Mouse (Mus musculus) gastrocnemius, adult 18-20 months (tissue): Measurements from ENCODE around the gene Wbp2nl. TPM values are rescaled to one million over a fixed set of nuclear protein-coding genes. Genes with fewer than 3 reads are reported as not detected.
"Not testable (repeated sequence)": the region's sequence is repeated elsewhere in the genome, so short reads cannot be mapped to it uniquely, and the experiment has no call there.

Experiments
- DNase-seq: peaks from one replicate; pipeline ENCODE4 v3.0.0; 2021; ENCODE audit warnings: low spot score
- total RNA-seq, 2 experiments: library from RNA; stranded (reverse); gene quantifications; 2 replicates each; pipeline ENCODE4 v1.2.3; 2021

Wbp2nl gene
- total RNA-seq, 2 experiments from 2014 or later: not detected

DNA sequence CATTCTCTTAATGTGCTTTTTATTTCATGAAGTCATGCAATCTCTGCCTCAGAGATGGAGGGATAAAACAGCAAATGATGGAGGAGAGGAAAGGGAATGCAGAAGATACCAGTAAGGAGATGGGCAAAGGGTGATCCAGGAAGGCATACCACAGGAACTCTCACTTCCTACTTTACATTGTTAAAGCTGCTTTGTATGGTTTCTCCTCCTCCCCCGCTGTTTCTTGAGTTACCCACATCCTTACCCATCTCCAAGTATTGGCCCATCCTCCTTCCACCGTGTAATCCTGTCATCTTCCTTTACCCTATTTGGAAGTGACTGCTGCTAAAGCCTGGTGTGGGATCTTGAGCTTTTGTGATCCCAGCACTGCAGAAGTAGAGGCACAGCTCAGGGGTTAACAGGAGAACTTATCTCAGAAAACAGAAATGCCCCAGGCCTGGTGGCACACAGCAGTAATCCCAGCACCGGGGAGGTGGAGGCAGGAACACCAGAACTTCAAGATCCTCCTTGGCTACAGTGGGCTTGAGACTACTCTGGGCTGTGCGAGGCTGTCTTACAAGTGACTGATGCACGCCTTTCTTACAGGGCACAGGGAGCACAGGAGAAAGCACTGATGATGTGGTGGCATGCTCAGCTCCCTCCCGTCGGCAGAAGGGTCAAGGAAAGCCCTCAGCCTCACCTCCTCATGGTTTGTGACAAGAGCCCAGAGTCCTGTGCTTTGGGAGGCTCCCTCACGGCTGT lies 49.7 kb downstream of the Wbp2nl start:
- DNase-seq: no peak

DNA sequence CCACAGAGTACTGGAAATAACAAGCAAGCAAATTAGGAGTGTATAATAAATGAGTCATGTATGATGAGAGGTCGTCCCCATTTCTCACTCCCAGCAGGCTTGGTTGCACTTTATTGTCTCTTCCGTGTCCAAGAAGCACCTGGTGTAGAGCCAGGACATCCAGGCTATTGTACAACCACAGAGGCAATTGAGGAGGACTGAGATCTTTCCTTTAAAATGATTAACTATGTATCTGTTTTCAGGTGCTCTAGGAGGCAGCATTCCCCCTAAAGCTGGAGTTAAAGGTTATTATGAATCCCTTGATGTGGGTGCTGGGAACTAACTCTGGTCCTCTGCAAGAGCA lies 50.2 kb downstream of the Wbp2nl start:
- no peak for DNase-seq

DNA sequence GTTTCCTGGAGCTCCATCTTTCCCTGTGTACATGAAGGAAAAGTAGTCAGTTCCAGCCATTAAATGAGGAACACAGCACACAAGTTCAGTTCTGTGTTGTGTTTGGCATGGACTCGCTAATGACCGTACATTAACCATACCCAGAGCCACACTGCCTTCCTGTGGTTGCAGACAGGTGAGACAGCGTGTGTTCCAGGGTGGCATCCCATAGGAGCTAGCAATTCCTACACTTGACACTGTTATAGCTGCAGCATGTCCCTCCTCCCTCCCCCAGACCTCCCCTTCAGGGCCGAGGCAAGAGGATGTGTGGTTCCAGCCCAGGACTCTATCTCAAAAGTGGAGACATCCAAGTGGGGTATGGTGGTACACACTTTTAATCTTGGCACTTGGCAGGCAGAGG lies 51.6 kb downstream of the Wbp2nl start:
- DNase-seq: no peak

DNA sequence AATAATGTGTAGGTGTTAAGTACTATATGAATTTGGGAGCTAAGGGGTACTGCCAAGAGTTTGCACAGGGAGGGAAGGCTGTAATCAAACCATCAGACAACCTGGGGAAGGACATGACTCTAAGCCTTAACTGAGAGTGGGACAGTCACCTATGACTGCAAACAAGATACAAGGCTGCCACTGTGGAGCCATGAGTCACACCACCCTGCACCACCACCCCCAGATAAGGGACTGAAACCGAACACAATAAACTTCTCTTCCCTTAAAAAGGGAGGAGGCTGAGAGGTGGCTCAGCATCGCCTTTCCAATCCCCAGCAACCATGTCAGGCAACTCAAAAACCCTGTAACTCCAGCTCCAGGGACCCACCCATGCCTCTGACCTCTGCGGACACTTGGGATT lies 52.7 kb downstream of the Wbp2nl start:
- DNase-seq: no peak

DNA sequence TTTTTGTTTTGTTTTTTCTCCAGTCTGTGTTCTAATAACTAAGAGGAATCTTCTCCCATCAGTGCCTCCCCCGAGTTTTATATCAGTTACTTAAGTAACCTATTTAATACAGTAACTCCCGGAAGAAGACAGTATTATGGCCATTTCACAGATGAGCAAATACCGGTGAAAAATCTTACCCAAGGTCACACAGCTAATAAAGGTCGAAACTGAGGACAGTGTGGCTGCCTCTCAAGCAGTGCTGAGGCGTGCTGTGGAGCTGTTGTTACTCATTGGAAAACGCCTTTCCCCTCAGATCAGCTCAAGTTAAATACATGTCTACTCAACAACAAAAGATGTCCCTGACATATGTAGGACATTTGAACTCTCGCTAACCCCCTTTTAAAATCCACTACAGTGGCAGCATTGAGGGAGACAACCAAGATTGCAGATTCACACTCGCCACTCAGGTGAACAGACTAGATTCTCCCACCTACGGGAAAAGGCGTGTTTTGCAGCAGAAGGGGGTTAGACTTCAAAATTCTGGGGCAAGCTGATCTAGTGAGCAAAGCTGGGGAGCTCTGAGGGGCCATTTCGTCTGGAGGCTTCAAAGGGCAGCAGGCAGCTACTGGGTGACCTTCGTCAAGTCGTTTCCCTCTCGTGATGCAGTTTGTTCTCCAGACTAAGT lies 54.5 kb downstream of the Wbp2nl start:
- DNase-seq: no peak

DNA sequence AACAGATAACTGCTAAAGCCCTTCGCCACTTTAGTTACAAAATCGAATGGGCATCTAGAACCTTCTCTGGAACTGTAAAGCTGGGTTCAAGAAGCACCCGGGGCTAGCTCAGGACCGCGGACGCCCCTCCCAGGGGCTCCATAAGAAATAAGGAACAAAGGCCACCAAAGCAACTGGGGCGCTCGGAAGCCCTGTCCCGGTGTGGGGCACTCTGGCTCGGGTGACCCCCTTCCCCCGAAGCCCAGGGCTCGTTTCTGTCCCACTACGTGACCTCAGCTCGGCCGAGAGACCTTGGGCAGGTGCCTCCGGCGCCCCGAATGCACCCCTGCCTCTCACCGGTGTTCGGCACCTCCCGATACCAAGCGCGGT lies 55.0 kb downstream of the Wbp2nl start:
- no peak for DNase-seq

DNA sequence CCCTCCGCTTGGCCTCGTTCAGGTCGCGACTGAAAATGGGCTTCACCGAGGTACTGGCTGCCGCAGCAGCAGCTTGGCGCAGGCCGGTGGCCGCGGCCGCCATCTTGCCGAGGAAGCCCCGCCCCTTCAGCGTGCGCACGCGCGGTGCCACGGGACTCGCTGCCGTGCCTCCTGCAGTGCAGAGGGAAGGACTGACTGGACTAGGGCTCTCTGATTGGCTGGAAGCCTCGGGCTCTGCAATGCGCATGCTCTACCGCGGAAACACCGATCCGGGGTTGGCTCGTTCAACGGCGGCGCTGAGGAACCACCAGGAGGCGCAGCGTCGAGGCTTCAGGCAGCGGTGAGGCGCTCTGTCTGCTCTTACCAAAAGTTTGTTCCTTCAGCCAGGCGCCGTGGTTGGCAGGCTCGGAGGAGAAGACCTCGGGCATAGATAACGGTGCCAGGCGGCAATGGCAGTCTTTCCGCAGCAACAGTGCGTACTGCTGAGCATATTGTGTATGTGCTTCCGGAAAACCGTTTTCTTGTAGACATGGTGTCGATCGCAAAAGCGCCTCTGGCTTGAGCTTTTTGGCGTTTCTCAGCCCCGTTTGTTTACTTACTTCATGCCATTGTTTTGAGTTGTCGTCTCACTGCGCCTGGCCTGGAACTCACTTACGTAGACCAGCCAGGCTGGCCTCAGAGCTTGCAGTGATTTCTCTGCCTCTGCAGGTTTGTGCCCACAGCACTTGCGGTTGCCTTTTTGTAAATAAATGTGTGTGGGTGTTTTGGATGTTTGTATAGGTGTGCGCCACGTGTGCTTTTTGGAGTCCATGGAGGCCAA lies 55.6 kb downstream of the Wbp2nl start, which contains the start of gene Ndufa6:
Gene Ndufa6, minus strand, starts transcription at position 197 of the 820 bp plus-strand sequence.
- peak; percentile 98 for DNase-seq

DNA sequence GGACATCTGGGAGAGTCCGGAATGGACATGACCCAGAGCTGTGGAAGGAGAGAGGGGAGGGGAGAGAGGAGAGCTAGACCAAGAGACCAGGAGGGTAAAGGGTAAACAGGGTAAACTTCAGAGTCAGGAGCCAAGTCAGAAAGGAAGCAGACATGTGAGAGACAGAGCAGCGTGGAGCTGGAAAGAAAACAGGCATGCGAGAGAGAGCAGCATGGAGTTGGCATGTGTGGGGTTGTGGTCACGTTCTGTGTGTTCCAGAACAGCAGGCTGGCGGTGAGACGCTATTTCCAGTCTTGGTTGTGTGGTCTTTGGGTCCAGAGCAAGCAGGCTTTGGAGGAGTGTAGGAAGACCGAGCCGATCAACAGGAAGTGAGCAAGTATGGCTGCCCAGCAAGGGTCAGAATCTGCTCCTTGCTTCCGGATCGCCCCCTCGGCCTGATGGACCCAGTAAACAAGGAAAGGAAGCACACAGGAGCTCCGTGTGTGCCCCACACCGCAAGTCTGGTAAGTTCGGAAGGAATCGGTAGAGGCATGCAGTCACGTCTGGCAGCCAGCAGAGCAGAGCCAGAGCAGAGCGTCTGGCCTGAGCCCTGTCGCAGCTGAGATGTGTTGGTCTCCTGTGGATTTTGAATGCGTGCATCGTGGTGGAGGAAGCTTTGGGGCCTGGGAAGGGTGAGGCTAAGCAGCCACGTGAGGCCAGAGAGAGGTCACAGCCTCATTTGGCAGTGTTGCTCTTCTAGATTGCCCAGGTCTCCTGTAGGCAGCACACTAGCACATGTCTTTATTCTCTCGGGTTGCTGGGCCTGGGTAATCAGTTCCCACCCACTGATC lies 59.9 kb downstream of the Wbp2nl start:
- DNase-seq: no peak

DNA sequence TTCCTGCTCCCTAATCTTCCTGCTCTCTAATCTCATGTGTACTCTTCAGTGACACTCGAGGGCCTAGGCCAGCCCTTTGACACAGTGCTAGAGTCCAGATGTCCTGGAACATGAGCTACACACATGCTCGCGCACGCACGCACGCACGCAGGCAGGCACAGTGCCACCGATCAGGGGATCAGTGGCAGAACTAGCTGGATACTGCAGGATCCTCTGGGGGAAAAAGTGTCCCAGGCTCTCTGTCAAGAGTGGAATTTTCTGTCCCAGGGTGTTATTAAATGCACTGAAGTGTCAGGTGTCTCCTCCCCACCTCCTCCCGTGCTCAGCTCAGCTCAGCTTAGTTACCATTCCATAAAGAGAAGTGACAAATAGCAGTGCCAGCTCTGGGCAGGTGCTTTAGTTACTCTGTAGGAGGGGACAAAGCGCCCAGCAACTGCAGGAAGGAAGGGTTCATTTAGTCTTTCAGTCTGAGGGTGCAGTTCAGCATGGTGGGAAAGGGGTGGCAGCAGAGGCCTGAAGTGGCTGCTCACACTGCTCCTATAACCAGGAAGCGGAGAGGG lies 62.8 kb downstream of the Wbp2nl start:
- DNase-seq: peak; percentile 72

DNA sequence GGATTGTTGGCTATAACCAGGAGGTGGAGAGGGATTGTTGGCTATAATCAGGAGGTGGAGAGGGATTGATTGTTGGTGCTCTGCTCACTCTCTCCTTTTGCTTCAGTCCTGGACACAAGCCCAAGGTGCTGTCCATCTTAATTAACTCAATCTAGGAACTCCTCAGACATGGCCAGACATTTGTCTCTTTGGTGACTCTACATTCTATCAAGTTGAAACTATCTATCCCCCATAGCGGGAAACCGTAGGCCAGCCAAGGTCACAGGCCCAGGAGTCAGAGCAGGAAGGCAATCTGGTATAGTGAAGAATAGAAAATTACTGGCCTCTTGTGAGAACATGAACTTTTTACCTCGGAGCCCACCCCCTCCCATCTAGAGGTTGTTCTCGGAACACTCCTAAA lies 63.5 kb downstream of the Wbp2nl start:
- DNase-seq: no peak

DNA sequence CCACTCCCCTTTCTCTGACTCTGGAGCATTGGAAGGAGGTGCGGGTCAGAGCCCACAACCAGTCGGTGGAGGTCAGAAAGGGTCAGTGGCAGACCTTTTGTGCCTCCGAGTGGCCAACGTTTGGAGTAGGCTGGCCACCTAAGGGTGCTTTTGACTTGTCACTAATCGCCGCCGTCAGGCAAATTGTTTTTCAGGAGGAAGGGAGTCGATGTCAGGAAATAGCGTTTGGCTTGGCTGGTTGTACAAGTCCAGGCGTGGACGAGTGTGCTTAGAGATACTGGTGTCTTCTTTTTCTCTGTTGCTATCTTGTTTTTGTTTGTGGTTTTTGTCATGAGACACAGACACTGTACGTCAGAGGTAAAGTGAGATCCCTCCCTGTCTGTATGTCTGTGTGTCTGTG lies 65.0 kb downstream of the Wbp2nl start:
- DNase-seq: not testable (repeated sequence)

Other genes with a start within 250 kb of the Wbp2nl start
- gene 4930407I10Rik, start 239.8 kb upstream of the Wbp2nl start, total RNA-seq: not detected
- under 1 TPM in 1 of 2 experiments, not detected in 1; 0.09 TPM for gene Mei1, start 229.0 kb upstream of the Wbp2nl start, total RNA-seq
- 10 to 100 TPM in 1 of 2 experiments, 1 to 10 TPM in 1; 8.8 to 10.1 TPM for gene Ccdc134, start 171.0 kb upstream of the Wbp2nl start, total RNA-seq
- 10 to 100 TPM in 1 of 2 experiments, 1 to 10 TPM in 1; 9.9 to 12.9 TPM for gene Srebf2, start 151.8 kb upstream of the Wbp2nl start, total RNA-seq
- not detected for gene Shisa8, start 86.1 kb upstream of the Wbp2nl start, total RNA-seq
- gene Tnfrsf13c, start 74.6 kb upstream of the Wbp2nl start, total RNA-seq: not detected
- gene Cenpm, start 54.2 kb upstream of the Wbp2nl start, total RNA-seq: not detected
- gene 1500009C09Rik, start 46.6 kb upstream of the Wbp2nl start, total RNA-seq: not detected
- gene Sept3, start 24.1 kb upstream of the Wbp2nl start, total RNA-seq: under 1 TPM; 0.32 to 0.55 TPM
- 10 to 100 TPM in 1 of 2 experiments, 1 to 10 TPM in 1; 8.7 to 10.0 TPM for gene Naga, start 40.0 kb downstream of the Wbp2nl start, total RNA-seq
- gene Pheta2, start 40.0 kb downstream of the Wbp2nl start, total RNA-seq: under 1 TPM; 0.23 to 0.26 TPM
- gene Smdt1, start 40.0 kb downstream of the Wbp2nl start, total RNA-seq: 100 to 1,000 TPM; 123 to 154 TPM
- 100 to 1,000 TPM; 481 to 494 TPM for gene Ndufa6, start 55.4 kb downstream of the Wbp2nl start, total RNA-seq
- 10 to 100 TPM; 11.6 to 12.4 TPM for gene Cyp2d22, start 81.3 kb downstream of the Wbp2nl start, total RNA-seq
- under 1 TPM in 1 of 2 experiments, not detected in 1; 0.18 TPM for gene Cyp2d11, start 95.1 kb downstream of the Wbp2nl start, total RNA-seq
- gene Cyp2d10, start 108.2 kb downstream of the Wbp2nl start, total RNA-seq: under 1 TPM in 1 of 2 experiments, not detected in 1; 0.43 TPM
- gene Cyp2d9, start 134.5 kb downstream of the Wbp2nl start, total RNA-seq: under 1 TPM in 1 of 2 experiments, not detected in 1; 0.38 TPM